Mouse (Mus musculus): ENCODE measurements around the gene Tmem210. TPM values are rescaled to one million over a fixed set of nuclear protein-coding genes. Genes with fewer than 3 reads are reported as not detected.
A peak's percentile ranks its signal among the peaks of the same experiment; 100 is the strongest.

Gene Tmem210
- polyA plus RNA-seq, 1 experiment from 2014 or later, result not detected

GRCm38 (mm10) chr2:25311491-25311891, 23.5 kb downstream of the Tmem210 start:
- Histone ChIP-seq H3K36me3 (no peaks in the 10 kb centered on the region), H3K27me3 (ENCODE audit: low read depth, poor library complexity, severe bottlenecking) (peaks cover 99% of the 10 kb centered on the region), H3K27ac (no peak overlapping the region), H3K9me3 (replicated peaks) (no peaks in the 10 kb centered on the region), H3K4me1 (no peaks in the 10 kb centered on the region), H3K4me3 (no peak overlapping the region)
- WGBS, result 7% methylated on average over 11 of the region's 11 CpGs
- DNase-seq (ENCODE audit: low spot score), result no peak

GRCm38 (mm10) chr2:25318119-25318966, 30.4 kb downstream of the Tmem210 start:
- Histone ChIP-seq H3K27ac (no peak overlapping the region), H3K4me1 (peaks cover 8% of the 10 kb centered on the region; the same call in 1 of the 2 replicates), H3K9me3 (replicated peaks) (no peaks in the 10 kb centered on the region), H3K4me3 (peak overlapping the region; percentile 34), H3K36me3 (no peaks in the 10 kb centered on the region), H3K27me3 (ENCODE audit: low read depth, poor library complexity, severe bottlenecking) (peaks cover 78% of the 10 kb centered on the region)
- WGBS, result 8% methylated on average over 31 of the region's 31 CpGs
- DNase-seq (ENCODE audit: low spot score), result no peak

DNA sequence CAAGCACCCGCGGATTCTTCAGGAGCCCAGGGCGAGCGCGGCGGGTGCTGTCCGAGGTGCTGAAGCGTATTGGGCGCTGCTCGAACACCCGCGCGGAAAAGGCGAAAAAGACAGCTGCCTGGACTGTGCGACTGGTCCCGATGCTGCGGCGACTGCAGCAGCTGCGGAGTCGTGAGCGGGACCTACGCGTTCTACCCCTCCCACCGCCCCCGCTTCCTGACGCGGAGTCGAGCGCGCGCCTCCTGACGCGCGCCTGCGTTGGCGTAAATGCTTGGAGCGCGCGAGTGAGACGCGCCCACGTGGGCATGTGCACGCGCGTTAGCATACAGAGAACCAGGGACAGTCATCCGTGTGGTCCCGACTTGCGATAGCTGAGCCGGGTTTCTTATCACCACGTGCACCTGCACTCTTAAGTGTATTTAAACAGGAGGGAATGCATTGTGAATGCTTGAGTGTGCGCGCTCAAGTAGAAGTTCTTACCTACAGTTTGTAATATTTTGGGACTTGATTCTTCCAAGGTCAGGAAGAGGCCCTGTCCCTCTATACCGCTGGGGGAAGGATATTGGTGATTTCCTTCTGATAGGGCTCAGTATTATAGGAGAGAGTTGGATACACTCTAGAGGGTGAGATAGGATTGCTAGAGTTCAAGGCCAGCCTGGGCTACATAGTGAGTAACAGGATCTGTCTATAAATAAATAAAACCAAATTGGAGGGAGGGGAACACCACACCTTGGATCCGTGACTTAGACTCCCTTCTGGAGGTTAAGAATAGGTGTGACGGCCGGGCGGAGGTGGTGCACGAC, 31.2 kb downstream of the Tmem210 start, which contains the start of gene Grin1:
Gene Grin1, minus strand, starts transcription at position 217 of the 803 bp plus-strand sequence.
- no peaks in the 10 kb centered on the region for H3K36me3 ChIP-seq
- 11% methylated on average over 58 of the region's 58 CpGs for WGBS
- H3K27ac ChIP-seq, result no peak within 1 kb of the TSS
- peak within 1 kb of the TSS; percentile 34 for H3K4me3 ChIP-seq
- H3K27me3 ChIP-seq (ENCODE audit: low read depth, poor library complexity, severe bottlenecking), result peaks cover 69% of the 10 kb centered on the region
- DNase-seq (ENCODE audit: low spot score), result peak; percentile 89
- H3K9me3 ChIP-seq (replicated peaks), result no peaks in the 10 kb centered on the region
- peaks cover 8% of the 10 kb centered on the region; the same call in 1 of the 2 replicates for H3K4me1 ChIP-seq

DNA sequence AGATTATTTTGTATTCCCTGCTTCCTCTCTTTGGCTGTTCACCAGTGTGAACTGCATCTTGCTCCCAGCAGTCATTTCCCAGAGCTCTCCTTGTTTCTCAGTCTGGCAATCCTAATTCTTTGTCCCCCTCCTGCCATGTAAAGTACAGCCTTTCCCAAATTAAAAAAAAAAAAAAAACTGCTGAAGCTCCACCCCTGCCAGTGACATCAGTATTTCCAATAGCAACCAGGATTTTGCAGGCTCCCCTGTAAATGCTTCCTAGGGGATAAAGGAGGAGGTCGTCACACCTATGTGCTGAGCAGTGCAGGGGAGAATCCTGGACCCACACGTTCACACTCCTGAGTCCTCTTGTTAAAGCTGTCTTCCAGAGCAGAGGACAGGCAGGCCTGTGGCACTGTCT, 32.1 kb downstream of the Tmem210 start:
- 35% methylated on average over 2 of the region's 2 CpGs for WGBS

DNA sequence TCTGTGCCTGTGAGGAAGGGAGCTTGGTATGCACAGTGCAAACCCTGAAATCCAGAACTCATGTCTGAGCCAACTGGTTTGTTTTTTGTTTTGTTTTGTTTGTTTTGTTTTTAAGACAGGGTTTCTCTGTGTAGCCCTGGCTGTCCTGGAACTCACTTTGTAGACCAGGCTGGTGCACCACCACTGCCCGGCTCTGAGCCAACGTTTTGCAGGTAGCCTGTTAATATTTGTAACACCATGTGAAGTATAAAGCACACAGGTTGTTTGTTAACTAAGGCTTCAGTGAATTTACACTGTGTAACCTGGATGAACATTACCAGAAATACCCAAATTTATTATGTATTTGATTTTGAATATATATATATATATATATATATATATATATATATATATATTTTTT, 38.1 kb downstream of the Tmem210 start:
- no peak overlapping the region for H3K4me3 ChIP-seq
- H3K4me1 ChIP-seq, result no peaks in the 10 kb centered on the region; the same call in 1 of the 2 replicates
- 76% methylated on average over 2 of the region's 2 CpGs for WGBS

More for the DNA sequence above, 32.1 kb downstream of the Tmem210 start:
- no peaks in the 10 kb centered on the region for H3K36me3 ChIP-seq
- H3K9me3 ChIP-seq (replicated peaks), result no peaks in the 10 kb centered on the region
- H3K27ac ChIP-seq, result no peak overlapping the region
- no peak overlapping the region for H3K4me3 ChIP-seq
- DNase-seq (ENCODE audit: low spot score), result no peak
- H3K27me3 ChIP-seq (ENCODE audit: low read depth, poor library complexity, severe bottlenecking), result peaks cover 62% of the 10 kb centered on the region
- peaks cover 8% of the 10 kb centered on the region; the same call in 1 of the 2 replicates for H3K4me1 ChIP-seq

GRCm38 (mm10) chr2:25328440-25328839, 40.5 kb downstream of the Tmem210 start:
- Histone ChIP-seq H3K4me1 (peaks cover 13% of the 10 kb centered on the region), H3K36me3 (no peaks in the 10 kb centered on the region), H3K4me3 (no peak overlapping the region), H3K9me3 (replicated peaks) (no peaks in the 10 kb centered on the region), H3K27ac (no peak overlapping the region), H3K27me3 (ENCODE audit: low read depth, poor library complexity, severe bottlenecking) (no peaks in the 10 kb centered on the region)
- 38% methylated on average over 7 of the region's 7 CpGs for WGBS
- DNase-seq (ENCODE audit: low spot score), result no peak

More for the DNA sequence above, 38.1 kb downstream of the Tmem210 start:
- Histone ChIP-seq H3K36me3 (no peaks in the 10 kb centered on the region), H3K27ac (no peak overlapping the region), H3K27me3 (ENCODE audit: low read depth, poor library complexity, severe bottlenecking) (peaks cover 2% of the 10 kb centered on the region; the same call in 1 of the 2 replicates), H3K9me3 (replicated peaks) (no peaks in the 10 kb centered on the region)
- DNase-seq (ENCODE audit: low spot score), result no peak

DNA sequence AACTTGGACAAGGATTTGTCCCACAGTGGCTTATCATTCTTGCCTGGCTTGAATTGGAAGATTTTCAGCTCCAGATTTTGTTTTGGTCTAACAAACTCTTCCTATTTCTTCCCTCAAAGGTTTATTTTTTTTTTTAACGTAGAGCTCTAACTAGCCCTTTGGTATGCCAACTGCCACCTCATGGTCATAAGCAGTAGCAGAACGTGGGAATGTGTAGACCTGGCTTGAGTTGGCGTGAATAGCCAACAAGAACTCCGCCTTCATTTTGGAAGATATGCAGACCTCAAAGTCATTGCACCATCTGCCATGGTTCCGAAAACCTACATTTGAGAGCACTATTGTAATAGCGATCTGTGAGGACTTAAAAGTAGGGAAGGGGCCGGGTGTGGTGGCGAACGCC, 43.5 kb downstream of the Tmem210 start:
- Histone ChIP-seq H3K4me1 (peaks cover 22% of the 10 kb centered on the region), H3K4me3 (peak overlapping the region; percentile 91), H3K36me3 (peaks cover 30% of the 10 kb centered on the region), H3K9me3 (replicated peaks) (no peaks in the 10 kb centered on the region), H3K27ac (peak overlapping the region; percentile 95; the same call in 1 of the 2 replicates), H3K27me3 (ENCODE audit: low read depth, poor library complexity, severe bottlenecking) (no peaks in the 10 kb centered on the region)
- WGBS, result 62% methylated on average over 9 of the region's 9 CpGs
- DNase-seq (ENCODE audit: low spot score), result no peak

- under 1% methylated on average over 78 of the region's 78 CpGs for WGBS
These were observed 44.6 kb downstream of the Tmem210 start, which contains the start of gene Man1b1 for GRCm38 (mm10) chr2:25332286-25333160. TSS of gene Man1b1 (plus strand) at chr2:25332338.

DNA sequence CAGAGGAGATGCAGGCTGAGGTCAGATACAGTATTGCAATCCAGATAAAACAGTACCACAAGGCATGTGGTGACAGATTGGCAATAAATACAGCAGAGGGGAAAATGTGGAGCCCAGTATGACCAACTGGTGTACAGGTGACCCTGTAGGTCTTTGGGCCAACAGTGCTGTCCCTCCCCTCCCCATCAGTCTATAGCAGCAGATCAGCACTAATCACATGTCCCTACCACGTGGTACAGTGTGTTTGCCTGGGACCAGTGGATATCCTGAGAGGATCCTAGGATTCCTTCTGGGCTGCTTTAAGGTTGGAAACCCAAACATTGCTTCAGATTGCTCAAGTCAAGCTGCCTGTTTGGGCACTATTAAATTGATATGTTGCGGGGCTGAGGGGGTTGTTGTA, 45.6 kb downstream of the Tmem210 start:
- H3K27ac ChIP-seq, result no peak overlapping the region
- no peaks in the 10 kb centered on the region for H3K9me3 ChIP-seq (replicated peaks)
- H3K36me3 ChIP-seq, result peaks cover 51% of the 10 kb centered on the region
- no peaks in the 10 kb centered on the region for H3K27me3 ChIP-seq (ENCODE audit: low read depth, poor library complexity, severe bottlenecking)
- H3K4me1 ChIP-seq, result peaks cover 22% of the 10 kb centered on the region
- peak overlapping the region; percentile 91 for H3K4me3 ChIP-seq
- WGBS, result 77% methylated on average over 2 of the region's 2 CpGs
- no peak for DNase-seq (ENCODE audit: low spot score)

More at GRCm38 (mm10) chr2:25332286-25333160, 44.6 kb downstream of the Tmem210 start, which contains the start of gene Man1b1:
- Histone ChIP-seq H3K27ac (peak within 1 kb of the TSS; percentile 95), H3K4me1 (peaks cover 22% of the 10 kb centered on the region), H3K4me3 (peak within 1 kb of the TSS; percentile 91), H3K9me3 (replicated peaks) (no peaks in the 10 kb centered on the region), H3K27me3 (ENCODE audit: low read depth, poor library complexity, severe bottlenecking) (no peaks in the 10 kb centered on the region), H3K36me3 (peaks cover 40% of the 10 kb centered on the region)
- peak; percentile 100 for DNase-seq (ENCODE audit: low spot score)

- Histone ChIP-seq H3K4me3 (no peak overlapping the region), H3K9me3 (replicated peaks) (no peaks in the 10 kb centered on the region), H3K36me3 (peaks cover 92% of the 10 kb centered on the region), H3K4me1 (peaks cover 10% of the 10 kb centered on the region), H3K27ac (no peak overlapping the region), H3K27me3 (ENCODE audit: low read depth, poor library complexity, severe bottlenecking) (no peaks in the 10 kb centered on the region)
- 91% methylated on average over 6 of the region's 6 CpGs for WGBS
- no peak for DNase-seq (ENCODE audit: low spot score)
These were observed 50.4 kb downstream of the Tmem210 start for GRCm38 (mm10) chr2:25338303-25338702.

Data from limb, embryonic 10.5 days (tissue).